Mouse (Mus musculus) MEL (cell line): ENCODE results near the gene 9430038I01Rik. TPM values are rescaled to one million over a fixed set of nuclear protein-coding genes. Genes with fewer than 3 reads are reported as not detected.
A peak's percentile ranks its signal among the peaks of the same experiment; 100 is the strongest.

Source experiments
- DNase-seq: peaks from one replicate; pipeline ENCODE4 v3.0.0; 2011; ENCODE audit warnings: low read depth, low spot score
- H3K27ac ChIP-seq: 2 replicates; pipeline ENCODE4 v1.5.1; 2012; ENCODE audit warnings: low read depth, mild to moderate bottlenecking, control low read depth, low read length, moderate library complexity; ENCODE audit not compliant: control insufficient read depth
- H3K27me3 ChIP-seq, 2 experiments: fragments of 150-350 bp in 1 of 2; sonication (generic) in 1 of 2; 2 replicates each; pipeline ENCODE4 v1.6.1; 2012; ENCODE audit warnings: low read length in 2 of 2, mild to moderate bottlenecking in 2 of 2, improper control_type of control experiment in 1 of 2, moderate library complexity in 1 of 2; ENCODE audit not compliant: insufficient read depth in 2 of 2, control insufficient read depth in 1 of 2
- H3K36me3 ChIP-seq, 2 experiments: 2 replicates each; pipeline ENCODE4 v1.6.1; 2012 to 2014; ENCODE audit warnings: low read length in 2 of 2, improper control_type of control experiment in 1 of 2, inconsistent platforms in 1 of 2, mild to moderate bottlenecking in 1 of 2; ENCODE audit not compliant: insufficient read depth in 2 of 2, control insufficient read depth in 1 of 2
- H3K4me1 ChIP-seq, 2 experiments: fragments of 150-350 bp in 1 of 2; sonication (generic) in 1 of 2; 2 replicates each; pipeline ENCODE4 v1.6.1; 2012; ENCODE audit warnings: low read length in 2 of 2, improper control_type of control experiment in 1 of 2, mild to moderate bottlenecking in 1 of 2; ENCODE audit not compliant: insufficient read depth in 2 of 2, control insufficient read depth in 1 of 2
- H3K4me3 ChIP-seq, 2 experiments: fragments of 150-350 bp in 1 of 2; sonication (generic) in 1 of 2; 2 replicates each; pipeline ENCODE4 v1.5.1; 2012; ENCODE audit warnings: low read depth in 2 of 2, low read length in 2 of 2, mild to moderate bottlenecking in 2 of 2, moderate library complexity in 2 of 2, control low read depth in 1 of 2, improper control_type of control experiment in 1 of 2; ENCODE audit not compliant: control insufficient read depth in 1 of 2, insufficient read depth in 1 of 2
- H3K79me2 ChIP-seq: 2 replicates; pipeline ENCODE4 v1.6.1; 2012; ENCODE audit warnings: mild to moderate bottlenecking, low read length, moderate library complexity; ENCODE audit not compliant: control insufficient read depth, poor library complexity, insufficient read depth
- H3K9ac ChIP-seq: 2 replicates; pipeline ENCODE4 v1.6.1; 2012; ENCODE audit warnings: low read depth, mild to moderate bottlenecking, control low read depth, low read length, moderate library complexity; ENCODE audit not compliant: control insufficient read depth, poor library complexity, severe bottlenecking
- H3K9me3 ChIP-seq: fragments of 150-350 bp; sonication (generic); replicated peaks from 2 replicates; pipeline ENCODE4 v1.6.1; 2012; ENCODE audit warnings: mild to moderate bottlenecking, low read length, improper control_type of control experiment, moderate library complexity; ENCODE audit not compliant: insufficient read depth
- ELF1 ChIP-seq: IDR thresholded peaks from 2 replicates; pipeline ENCODE4 v1.6.1; 2014; ENCODE audit warnings: low read depth, mild to moderate bottlenecking, inconsistent platforms, low read length, improper control_type of control experiment, moderate library complexity
- ETS1 ChIP-seq: IDR thresholded peaks from 2 replicates; pipeline ENCODE4 v1.6.1; 2012; ENCODE audit warnings: low read depth, mild to moderate bottlenecking, inconsistent platforms, low read length, improper control_type of control experiment, moderate library complexity
- GATA1 ChIP-seq: IDR thresholded peaks from 2 replicates; pipeline ENCODE4 v1.6.1; 2011; ENCODE audit warnings: low read depth, low read length, improper control_type of control experiment
- MEF2A ChIP-seq: IDR thresholded peaks from 2 replicates; pipeline ENCODE4 v1.6.1; 2014; ENCODE audit warnings: low read depth, mild to moderate bottlenecking, inconsistent platforms, low read length, improper control_type of control experiment; ENCODE audit not compliant: poor library complexity, insufficient replicate concordance, severe bottlenecking; ENCODE audit errors: extremely low read depth
- MXI1 ChIP-seq: IDR thresholded peaks from 2 replicates; pipeline ENCODE4 v1.6.1; 2011; ENCODE audit warnings: mild to moderate bottlenecking, low read depth, low read length, improper control_type of control experiment
- MYB ChIP-seq: IDR thresholded peaks from 2 replicates; pipeline ENCODE4 v1.6.1; 2011; ENCODE audit warnings: mild to moderate bottlenecking, low read depth, low read length, improper control_type of control experiment
- NELFE ChIP-seq: IDR thresholded peaks from 2 replicates; pipeline ENCODE4 v1.6.1; 2011; ENCODE audit warnings: low read depth, low read length, improper control_type of control experiment
- NRF1 ChIP-seq: IDR thresholded peaks from 2 replicates; pipeline ENCODE4 v1.6.1; 2014; ENCODE audit warnings: low read depth, mild to moderate bottlenecking, inconsistent platforms, low read length, improper control_type of control experiment, moderate library complexity; ENCODE audit not compliant: poor library complexity, insufficient read depth, severe bottlenecking
- POLR2AphosphoS2 ChIP-seq: IDR thresholded peaks from 2 replicates; pipeline ENCODE4 v1.6.1; 2011; ENCODE audit warnings: low read length, improper control_type of control experiment
- SMC3 ChIP-seq: IDR thresholded peaks from 2 replicates; pipeline ENCODE4 v1.6.1; 2011; ENCODE audit warnings: low read depth, low read length, improper control_type of control experiment
- TAL1 ChIP-seq: IDR thresholded peaks from 2 replicates; pipeline ENCODE4 v1.6.1; 2012; ENCODE audit warnings: mild to moderate bottlenecking, inconsistent platforms, low read length, moderate library complexity, mixed read lengths
- TCF12 ChIP-seq: IDR thresholded peaks from 2 replicates; pipeline ENCODE4 v1.6.1; 2014; ENCODE audit warnings: low read depth, mild to moderate bottlenecking, inconsistent platforms, low read length, improper control_type of control experiment, moderate library complexity
- USF2 ChIP-seq, 2 experiments: IDR thresholded peaks; 2 replicates each; pipeline ENCODE4 v1.6.1; 2011 to 2012; ENCODE audit warnings: improper control_type of control experiment in 2 of 2, low read length in 2 of 2, borderline replicate concordance in 1 of 2, inconsistent platforms in 1 of 2, low read depth in 1 of 2, mild to moderate bottlenecking in 1 of 2; ENCODE audit not compliant: insufficient read depth in 1 of 2
- ZNF384 ChIP-seq: IDR thresholded peaks from 2 replicates; pipeline ENCODE4 v1.6.1; 2012; ENCODE audit warnings: low read depth, mild to moderate bottlenecking, inconsistent platforms, low read length, improper control_type of control experiment
- polyA plus RNA-seq, 2 experiments: library from polyadenylated mRNA; stranded (reverse) in 1 of 2; unstranded in 1 of 2; fragments of >175 nt in 1 of 2; fragments of >200 nt in 1 of 2; gene quantifications; 2 replicates each; pipeline versions ENCODE4 v1.2.1 to v1.2.4; 2012; ENCODE audit warnings: low replicate concordance in 2 of 2, low read depth in 1 of 2; ENCODE audit not compliant: insufficient read length in 2 of 2, insufficient read depth in 1 of 2, missing spikeins in 1 of 2
- total RNA-seq: library from RNA; depleted of rRNA; stranded (reverse); fragments of 300-350 nt; gene quantifications from 2 replicates; pipeline ENCODE4 v1.2.3, GENCODE M21; 2012

The 9430038I01Rik gene
- total and polyA plus RNA-seq, 3 experiments: 19.0 to 24.5 TPM; not detected in 1

- TF ChIP-seq MXI1: no peak
- Histone ChIP-seq H3K4me3 (no peak overlapping the region), H3K9me3 (no peaks in the 10 kb centered on the region), H3K79me2 (no peaks in the 10 kb centered on the region), H3K4me1 (no peaks in the 10 kb centered on the region), H3K36me3 (peaks cover 0 to 2% of the 10 kb centered on the region in 2 experiments; a peak in 1 of 4 replicates), H3K9ac (no peak overlapping the region), H3K27ac (no peak overlapping the region), H3K27me3 (no peaks in the 10 kb centered on the region)
- DNase-seq: no peak
These were observed 35.6 kb downstream of the 9430038I01Rik start for GRCm38 (mm10) chr7:137374996-137375395.

DNA sequence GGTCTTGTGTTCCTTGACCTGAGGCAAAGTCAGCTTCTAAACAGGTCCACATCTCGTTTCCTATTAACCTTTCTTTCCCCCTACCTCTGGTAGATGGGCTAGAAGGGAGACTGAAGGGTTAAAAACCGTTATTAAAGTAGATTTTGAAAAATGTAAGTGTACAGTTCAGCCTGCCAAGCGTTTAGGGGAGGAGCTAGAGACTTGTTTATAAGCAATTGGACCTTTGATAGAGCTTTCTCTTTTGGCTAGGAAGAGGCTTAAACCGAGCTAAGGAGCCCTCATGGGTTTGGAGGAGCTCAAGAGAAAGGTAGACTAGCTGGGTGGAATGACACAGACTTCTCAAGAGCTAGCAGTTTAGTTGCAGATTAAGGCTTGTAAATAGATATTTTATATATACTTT, 38.8 kb downstream of the 9430038I01Rik start:
- no peaks in the 10 kb centered on the region for H3K27me3 ChIP-seq
- TF ChIP-seq ZNF384 (no peak), NELFE (no peak), POLR2AphosphoS2 (no peak), USF2 (IDR thresholded peaks at IDR 0.05; ENCODE audit: borderline replicate concordance in 1 of 2, insufficient read depth in 1 of 2, low read depth in 1 of 2, low read length in 2 of 2) (no peak), TCF12 (no peak), MXI1 (no peak)
- peak; percentile 19 for DNase-seq
- H3K4me1 ChIP-seq: no peaks in the 10 kb centered on the region
- H3K4me3 ChIP-seq: peak overlapping the region in 1 of 2 experiments; percentile 16; a peak in 1 of 4 replicates
- no peak overlapping the region; the same call in 1 of the 2 replicates for H3K27ac ChIP-seq
- H3K36me3 ChIP-seq: peaks cover 0 to 2% of the 10 kb centered on the region in 2 experiments; a peak in 1 of 4 replicates
- H3K9ac ChIP-seq: no peak overlapping the region
- no peaks in the 10 kb centered on the region for H3K79me2 ChIP-seq
- no peaks in the 10 kb centered on the region for H3K9me3 ChIP-seq

DNA sequence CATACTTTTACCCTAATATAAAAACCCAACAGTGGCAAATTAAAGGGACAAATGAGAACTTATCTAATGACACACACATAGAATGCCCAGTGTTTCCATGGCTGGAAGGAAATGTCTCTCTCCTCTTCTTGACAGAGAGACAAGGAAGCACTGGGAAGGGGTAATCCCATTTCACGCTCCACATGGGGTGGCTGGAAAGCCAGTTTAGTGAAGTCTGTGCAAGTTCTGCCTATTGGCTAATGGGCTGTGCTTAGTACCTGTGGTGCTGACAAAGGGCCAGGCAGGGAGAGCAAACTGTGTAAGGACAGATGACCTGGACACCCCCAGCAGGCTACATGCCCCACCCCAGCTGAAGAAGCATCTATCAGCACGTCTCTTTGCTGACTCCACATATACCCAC, 40.4 kb downstream of the 9430038I01Rik start:
- no peaks in the 10 kb centered on the region for H3K79me2 ChIP-seq

More for the DNA sequence above, 40.4 kb downstream of the 9430038I01Rik start:
- H3K4me3 ChIP-seq: no peak overlapping the region
- H3K27ac ChIP-seq: no peak overlapping the region
- DNase-seq: no peak
- H3K9ac ChIP-seq: no peak overlapping the region
- no peaks in the 10 kb centered on the region for H3K9me3 ChIP-seq
- no peaks in the 10 kb centered on the region for H3K4me1 ChIP-seq
- peaks cover 0 to 2% of the 10 kb centered on the region in 2 experiments; a peak in 1 of 4 replicates for H3K36me3 ChIP-seq
- H3K27me3 ChIP-seq: no peaks in the 10 kb centered on the region
- TF ChIP-seq TAL1 (no peak), ELF1 (no peak), MEF2A (no peak), MYB (no peak), POLR2AphosphoS2 (no peak), ETS1 (no peak), TCF12 (no peak), SMC3 (no peak), NRF1 (no peak), GATA1 (no peak)
- TF ChIP-seq, all 39 proteins: peak for 0
